Mouse (Mus musculus) erythroblast, embryonic 14.5 days (primary cell): ENCODE data around the gene Fbxl13.

ENCODE experiments used
- GATA1 ChIP-seq: IDR thresholded peaks from 2 replicates; pipeline ENCODE4 v1.6.1; 2012; ENCODE audit warnings: low read length, inconsistent platforms, mixed read lengths
- TAL1 ChIP-seq: IDR thresholded peaks from 3 replicates; pipeline ENCODE4 v1.6.1; 2012; ENCODE audit warnings: low read length, inconsistent platforms, mixed read lengths

DNA sequence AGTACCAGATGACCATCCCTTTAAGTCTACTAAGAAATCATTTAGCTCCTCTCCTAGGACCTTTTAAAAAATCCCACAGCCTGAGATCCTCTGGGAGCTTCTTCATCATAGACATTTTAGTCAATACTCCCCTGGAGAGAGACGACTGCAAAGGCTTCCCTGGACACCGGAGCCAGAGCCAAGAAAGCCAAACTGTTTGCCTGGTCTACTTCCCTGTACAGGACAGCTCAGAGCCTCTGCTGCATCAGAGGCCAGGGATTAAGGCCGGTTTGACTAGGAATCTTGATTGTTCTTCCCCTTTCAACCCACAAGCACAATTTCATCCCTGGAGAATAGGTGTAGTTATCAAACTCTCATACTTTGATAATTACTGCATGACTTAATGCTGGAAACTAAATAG, 148.6 kb downstream of the Fbxl13 start:
- no peak for TF ChIP-seq TAL1
- no peak for TF ChIP-seq GATA1
